Mouse (Mus musculus) CH12.LX (cell line): Measurements from ENCODE around the gene Anp32e. TPM values are rescaled to one million over a fixed set of nuclear protein-coding genes. Genes with fewer than 3 reads are reported as not detected.
A peak's percentile ranks its signal among the peaks of the same experiment; 100 is the strongest.

ENCODE experiments used
- DNase-seq: peaks from one replicate; pipeline ENCODE4 v3.0.0-alpha.2; 2013; ENCODE audit errors: extremely low read depth
- H3K27ac ChIP-seq: 2 replicates; pipeline ENCODE4 v1.5.1; 2012; ENCODE audit warnings: low read depth, mild to moderate bottlenecking, control low read depth, moderate library complexity; ENCODE audit not compliant: insufficient read depth
- H3K27me3 ChIP-seq: replicated peaks from 2 replicates; pipeline ENCODE3; 2012; ENCODE audit warnings: inconsistent platforms
- H3K36me3 ChIP-seq, 2 experiments: replicated peaks in 1 of 2; 2 replicates each; pipeline versions ENCODE3 to v1.6.1; 2012; ENCODE audit warnings: inconsistent platforms in 1 of 2, low read length in 1 of 2, mild to moderate bottlenecking in 1 of 2, mixed read lengths in 1 of 2, moderate library complexity in 1 of 2; ENCODE audit not compliant: control insufficient read depth in 1 of 2, insufficient read depth in 1 of 2
- H3K4me1 ChIP-seq, 2 experiments: 2 replicates each; pipeline ENCODE4 v1.6.1; 2012; ENCODE audit warnings: inconsistent platforms in 1 of 2, moderate library complexity in 1 of 2; ENCODE audit not compliant: insufficient read depth in 2 of 2, control insufficient read depth in 1 of 2
- H3K4me2 ChIP-seq: 2 replicates; pipeline ENCODE4 v1.6.1; 2012; ENCODE audit warnings: low read depth, mild to moderate bottlenecking, control low read depth; ENCODE audit not compliant: poor library complexity, insufficient read depth, severe bottlenecking
- H3K4me3 ChIP-seq, 3 experiments: fragments of 150-350 bp in 1 of 3; sonication (generic) in 1 of 3; replicated peaks in 1 of 3; 2 replicates each; pipeline versions ENCODE3 to v1.5.1; 2011 to 2012; ENCODE audit warnings: low read depth in 2 of 3, low read length in 2 of 3, mild to moderate bottlenecking in 2 of 3, moderate library complexity in 2 of 3, control low read depth in 1 of 3, improper control_type of control experiment in 1 of 3, inconsistent platforms in 1 of 3, mixed read lengths in 1 of 3; ENCODE audit not compliant: poor library complexity in 1 of 3
- H3K79me2 ChIP-seq: replicated peaks from 2 replicates; pipeline ENCODE4 v1.6.1; 2012; ENCODE audit warnings: mild to moderate bottlenecking, moderate library complexity; ENCODE audit not compliant: control insufficient read depth, poor library complexity, insufficient read depth, severe bottlenecking; ENCODE audit errors: extremely low read depth
- H3K9ac ChIP-seq: 2 replicates; pipeline ENCODE4 v1.6.1; 2012; ENCODE audit warnings: low read depth, mild to moderate bottlenecking, control low read depth, moderate library complexity; ENCODE audit not compliant: insufficient read depth
- H3K9me3 ChIP-seq: replicated peaks from 2 replicates; pipeline ENCODE3; 2012; ENCODE audit warnings: low read length, inconsistent platforms, mixed read lengths
- CHD1 ChIP-seq: IDR thresholded peaks from 2 replicates; pipeline ENCODE4 v1.6.1; 2012; ENCODE audit warnings: low read depth, low read length, improper control_type of control experiment, inconsistent platforms
- CTCF ChIP-seq, 2 experiments: IDR thresholded peaks in 1 of 2; conservative IDR thresholded peaks in 1 of 2; 2 replicates each; pipeline ENCODE4 v1.5.1; 2011 to 2012; ENCODE audit warnings: low read depth in 2 of 2, low read length in 2 of 2, improper control_type of control experiment in 1 of 2, inconsistent platforms in 1 of 2, mild to moderate bottlenecking in 1 of 2, moderate library complexity in 1 of 2
- ELF1 ChIP-seq: IDR thresholded peaks from 2 replicates; pipeline ENCODE4 v1.6.1; 2014; ENCODE audit warnings: low read depth, mild to moderate bottlenecking, inconsistent platforms, low read length, improper control_type of control experiment
- EP300 ChIP-seq: IDR thresholded peaks from 2 replicates; pipeline ENCODE4 v1.6.1; 2011; ENCODE audit warnings: low read length, improper control_type of control experiment
- HCFC1 ChIP-seq: IDR thresholded peaks from 2 replicates; pipeline ENCODE4 v1.6.1; 2012; ENCODE audit warnings: low read depth, mild to moderate bottlenecking, inconsistent platforms, low read length, improper control_type of control experiment
- IRF4 ChIP-seq: IDR thresholded peaks from 2 replicates; pipeline ENCODE4 v1.6.1; 2014; ENCODE audit warnings: low read depth, mild to moderate bottlenecking, inconsistent platforms, low read length, improper control_type of control experiment
- MAZ ChIP-seq: IDR thresholded peaks from 2 replicates; pipeline ENCODE4 v1.6.1; 2012; ENCODE audit warnings: low read depth, mild to moderate bottlenecking, inconsistent platforms, low read length, improper control_type of control experiment, moderate library complexity
- MEF2A ChIP-seq: IDR thresholded peaks from 2 replicates; pipeline ENCODE4 v1.6.1; 2014; ENCODE audit warnings: low read depth, mild to moderate bottlenecking, inconsistent platforms, low read length, improper control_type of control experiment, borderline replicate concordance
- NELFE ChIP-seq: IDR thresholded peaks from 2 replicates; pipeline ENCODE4 v1.6.1; 2011; ENCODE audit warnings: low read depth, low read length, improper control_type of control experiment
- PAX5 ChIP-seq: IDR thresholded peaks from 2 replicates; pipeline ENCODE4 v1.6.1; 2012; ENCODE audit warnings: low read length, inconsistent platforms, mixed read lengths
- POLR2AphosphoS2 ChIP-seq: IDR thresholded peaks from 2 replicates; pipeline ENCODE4 v1.6.1; 2011; ENCODE audit warnings: low read depth, low read length, improper control_type of control experiment
- RAD21 ChIP-seq: IDR thresholded peaks from 2 replicates; pipeline ENCODE4 v1.6.1; 2011; ENCODE audit warnings: low read depth, mild to moderate bottlenecking, low read length, improper control_type of control experiment, moderate library complexity
- SMC3 ChIP-seq: IDR thresholded peaks from 2 replicates; pipeline ENCODE4 v1.6.1; 2011; ENCODE audit warnings: low read depth, low read length, improper control_type of control experiment
- USF1 ChIP-seq: IDR thresholded peaks from 2 replicates; pipeline ENCODE4 v1.6.1; 2014; ENCODE audit warnings: low read depth, mild to moderate bottlenecking, inconsistent platforms, low read length, improper control_type of control experiment
- ZMIZ1 ChIP-seq: IDR thresholded peaks from 2 replicates; pipeline ENCODE4 v1.6.1; 2012; ENCODE audit warnings: low read depth, mild to moderate bottlenecking, inconsistent platforms, low read length, improper control_type of control experiment
- dilution Hi-C: fragments of 300-500 bp; cut with MboI; formaldehyde crosslinking; loops from 2 replicates; pipeline ENCODE4 v1.14.3; 2020; ENCODE audit warnings: low sequenced_read_pairs; ENCODE audit not compliant: extremely low pct_unique_long_range_greater_than_20kb, extremely low pct_ligation_motif_present
- in situ Hi-C: fragments of 300-500 bp; cut with MboI; formaldehyde crosslinking; loops from 3 replicates; pipeline ENCODE4 v1.14.3; 2019; ENCODE audit warnings: low sequenced_read_pairs, low pct_ligation_motif_present, low pct_unique_long_range_greater_than_20kb, mixed read lengths
- polyA plus RNA-seq: library from polyadenylated mRNA; unstranded; fragments of >175 nt; gene quantifications from 2 replicates; pipeline ENCODE4 v1.2.1, GENCODE M21; 2012; ENCODE audit warnings: low read depth; ENCODE audit not compliant: insufficient read length
- total RNA-seq, 2 experiments: library from RNA; depleted of rRNA; stranded (reverse); fragments of 300-350 nt in 1 of 2; fragments of >200 nt in 1 of 2; gene quantifications; 2 replicates each; pipeline ENCODE4 v1.2.3; 2012 to 2014

Anp32e gene
- total and polyA plus RNA-seq, 3 experiments: 74.2 to 439 (median 85.2) TPM

DNA sequence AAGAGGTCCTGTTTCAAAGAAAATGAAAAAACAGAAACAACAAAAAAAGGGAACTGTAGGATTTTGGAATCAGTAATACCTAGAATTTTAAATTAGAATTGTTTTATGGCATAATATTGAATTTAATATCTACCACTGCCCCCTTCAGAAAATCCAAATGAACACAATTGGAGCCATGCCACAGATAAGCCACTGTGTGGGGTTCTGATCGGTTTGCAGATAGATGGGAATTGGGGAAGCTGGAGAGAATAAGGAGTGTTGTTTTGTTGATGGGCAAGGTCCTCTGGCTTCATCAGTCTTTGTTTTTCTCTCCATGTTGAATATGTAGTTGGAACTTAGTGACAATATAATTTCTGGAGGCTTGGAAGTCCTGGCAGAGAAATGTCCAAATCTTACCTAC, 5.4 kb downstream of the Anp32e start:
- Histone ChIP-seq H3K36me3 (peaks cover 50 to 60% of the 10 kb centered on the region in 2 experiments), H3K79me2 (peaks cover 52% of the 10 kb centered on the region), H3K4me2 (no peak overlapping the region), H3K9ac (no peak overlapping the region), H3K4me1 (peaks cover 4 to 18% of the 10 kb centered on the region in 2 experiments; a peak in 3 of 4 replicates), H3K27me3 (no peaks in the 10 kb centered on the region), H3K4me3 (no peak overlapping the region), H3K27ac (no peak overlapping the region), H3K9me3 (no peaks in the 10 kb centered on the region)
- no peak for TF ChIP-seq PAX5
- no peak for TF ChIP-seq ZMIZ1
- no peak for TF ChIP-seq EP300
- no peak for TF ChIP-seq IRF4
- in situ Hi-C loops (no loop called here), dilution Hi-C loops (no loop called here)
- no peak for DNase-seq

DNA sequence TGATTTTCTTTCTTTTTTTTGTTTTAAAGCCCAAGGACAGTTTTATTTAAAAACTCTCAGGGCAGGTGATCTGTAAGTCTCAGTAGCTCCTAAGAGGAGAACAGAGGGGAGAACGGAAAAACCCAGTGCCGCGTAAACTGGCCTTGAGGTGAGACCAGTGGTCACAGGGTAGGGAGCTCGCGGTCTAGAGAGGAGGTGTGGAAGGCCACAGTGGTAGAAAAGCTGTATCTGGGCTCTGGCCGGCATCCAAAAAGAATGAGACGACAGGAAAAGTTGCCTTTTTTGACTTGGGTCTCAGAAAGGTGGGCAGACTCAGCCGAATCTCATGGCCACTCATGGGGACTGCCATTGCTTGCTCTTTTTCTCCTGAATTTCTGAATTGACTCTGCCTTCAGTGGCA, 9.2 kb downstream of the Anp32e start:
- no peak overlapping the region for H3K4me3 ChIP-seq
- no peaks in the 10 kb centered on the region for H3K9me3 ChIP-seq
- H3K36me3 ChIP-seq: peaks cover 80 to 91% of the 10 kb centered on the region in 2 experiments
- H3K79me2 ChIP-seq: peaks cover 30% of the 10 kb centered on the region
- dilution Hi-C loops (no loop called here), in situ Hi-C loops (no loop called here)
- H3K4me2 ChIP-seq: no peak overlapping the region
- H3K9ac ChIP-seq: no peak overlapping the region
- no peak overlapping the region for H3K27ac ChIP-seq
- no peak for DNase-seq
- peaks cover 2 to 24% of the 10 kb centered on the region in 2 experiments; a peak in 3 of 4 replicates for H3K4me1 ChIP-seq
- no peak for TF ChIP-seq POLR2AphosphoS2
- TF ChIP-seq HCFC1: no peak
- no peak for TF ChIP-seq RAD21
- TF ChIP-seq ELF1: no peak
- TF ChIP-seq USF1: no peak
- no peak for TF ChIP-seq MEF2A
- TF ChIP-seq NELFE: no peak
- TF ChIP-seq, all 38 proteins: peak for 0
- no peaks in the 10 kb centered on the region for H3K27me3 ChIP-seq

DNA sequence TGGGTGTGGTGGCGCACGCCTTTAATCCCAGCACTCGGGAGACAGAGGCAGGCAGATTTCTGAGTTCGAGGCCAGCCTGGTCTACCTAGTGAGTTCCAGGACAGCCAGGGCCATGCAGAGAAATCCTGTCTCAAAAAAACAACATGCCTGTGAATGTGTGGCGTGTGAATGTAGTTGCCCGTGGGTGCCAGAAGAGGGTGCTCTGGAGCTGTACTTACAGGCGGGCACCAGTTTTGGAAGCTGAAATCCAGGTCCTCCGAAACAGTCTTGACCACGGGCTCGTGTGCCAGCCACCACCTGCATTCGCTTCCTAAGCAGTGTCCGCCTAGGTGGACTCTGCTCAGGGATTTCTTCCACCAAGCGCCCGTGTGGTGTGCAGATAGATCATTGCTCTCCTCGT, 9.8 kb downstream of the Anp32e start:
- no peak for DNase-seq
- H3K79me2 ChIP-seq: peaks cover 26% of the 10 kb centered on the region
- H3K9me3 ChIP-seq: no peaks in the 10 kb centered on the region
- peaks cover 79 to 89% of the 10 kb centered on the region in 2 experiments for H3K36me3 ChIP-seq
- H3K4me1 ChIP-seq: peaks cover 2 to 22% of the 10 kb centered on the region in 2 experiments; a peak in 3 of 4 replicates
- dilution Hi-C loops (no loop called here), in situ Hi-C loops (no loop called here)
- TF ChIP-seq SMC3 (peak; percentile 64), HCFC1 (no peak), CHD1 (no peak), PAX5 (no peak), RAD21 (peak; percentile 69), MAZ (no peak), CTCF (conservative IDR thresholded peaks at IDR 0.05 in 1 of 2, IDR thresholded peaks at IDR 0.05 in 1 of 2; ENCODE audit: low read depth in 2 of 2, low read length in 2 of 2) (peak; percentile 40 to 70; a peak in 3 of 4 replicates)
- H3K4me3 ChIP-seq: no peak overlapping the region
- no peak overlapping the region for H3K4me2 ChIP-seq
- no peaks in the 10 kb centered on the region for H3K27me3 ChIP-seq
- H3K27ac ChIP-seq: no peak overlapping the region
- H3K9ac ChIP-seq: no peak overlapping the region
